Mouse (Mus musculus) heart, adult 10 weeks (tissue): ENCODE data around the gene Casp1. TPM values are rescaled to one million over a fixed set of nuclear protein-coding genes. Genes with fewer than 3 reads are reported as not detected.

Experiments used
- polyA plus RNA-seq: library from polyadenylated mRNA; stranded (reverse); fragments of 350-450 nt; fragmentation: Illumina TruSeq; extraction: RNeasy Lipid Tissue Mini Kit (QIAGEN cat#74804); gene quantifications from one replicate; pipeline ENCODE4 v1.2.3, GENCODE M21; 2014; ENCODE audit warnings: low read depth, low replicate concordance

Casp1 gene
- polyA plus RNA-seq = 3.0 TPM

GRCm38 (mm10) chr9:5298329-5299131 is at the start of gene Casp1:
Gene Casp1 (plus strand): TSS chr9:5298517.

GRCm38 (mm10) chr9:5308561-5308960 is 10.2 kb downstream of the Casp1 start, which contains the start of gene Casp4:
Gene Casp4 (plus strand): TSS chr9:5308828.

DNA sequence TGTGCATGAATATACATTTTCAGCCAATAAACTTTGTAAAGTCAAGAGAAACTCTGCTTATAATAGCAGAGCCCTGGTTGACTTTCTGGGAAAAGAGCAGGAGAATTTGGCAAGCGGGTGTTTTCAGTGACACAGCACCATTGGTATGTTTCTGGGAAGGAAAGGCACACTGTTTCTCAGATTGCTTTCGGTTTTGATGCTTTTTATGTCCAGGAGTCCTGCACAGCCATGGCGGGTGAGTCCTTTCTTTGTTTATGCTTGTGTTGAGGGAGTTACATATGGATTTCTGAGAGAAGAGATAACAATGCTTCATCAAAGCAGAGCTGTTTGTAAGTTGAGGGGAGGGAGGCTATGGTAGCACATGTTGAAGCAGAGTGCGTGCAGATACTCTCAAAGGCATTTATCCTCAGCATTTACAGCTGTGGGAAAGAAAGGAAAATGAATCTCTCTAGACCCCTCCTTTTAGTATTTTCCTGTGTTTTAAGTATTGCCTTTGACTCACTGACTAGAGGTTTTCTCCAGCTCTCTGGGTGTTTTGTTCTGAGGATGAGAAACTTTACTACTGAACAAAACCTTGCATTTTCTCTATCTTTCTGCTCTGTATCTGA is 47.1 kb downstream of the Casp1 start, which contains the start of gene Casp12:
Gene Casp12 (plus strand): TSS at position 140 of the 608 bp plus-strand sequence.

Other genes starting within 250 kb of the Casp1 start
- 3.7 TPM for gene Casp4, start 10.3 kb downstream of the Casp1 start, polyA plus RNA-seq
- gene Casp12, start 46.9 kb downstream of the Casp1 start, polyA plus RNA-seq = 6.9 TPM